Mouse (Mus musculus) limb, embryonic 15.5 days (tissue): ENCODE results near the gene Manba. TPM values are rescaled to one million over a fixed set of nuclear protein-coding genes. Genes with fewer than 3 reads are reported as not detected.

Source experiments
- ATAC-seq: fragments of 200-750 bp; cut with Nextera tagmentation; 2 replicates; pipeline ENCODE4 v1.8.0; 2017; ENCODE audit warnings: low read depth, moderate TSS enrichment; ENCODE audit not compliant: insufficient number of reproducible peaks, low FRiP score, low TSS enrichment
- H3K27ac ChIP-seq: fragments of 300-500 bp; sonication (generic); 2 replicates; pipeline ENCODE4 v1.5.1; 2015; ENCODE audit warnings: moderate library complexity, mild to moderate bottlenecking, inconsistent platforms
- H3K27me3 ChIP-seq: fragments of 300-500 bp; sonication (generic); 2 replicates; pipeline ENCODE4 v1.6.1; 2015; ENCODE audit warnings: inconsistent platforms
- H3K36me3 ChIP-seq: fragments of 300-500 bp; sonication (generic); 2 replicates; pipeline ENCODE4 v1.6.1; 2015; ENCODE audit warnings: inconsistent platforms
- H3K4me1 ChIP-seq: fragments of 300-500 bp; sonication (generic); 2 replicates; pipeline ENCODE4 v1.6.1; 2015; ENCODE audit warnings: inconsistent platforms
- H3K4me2 ChIP-seq: fragments of 300-500 bp; sonication (generic); 2 replicates; pipeline ENCODE4 v1.6.1; 2015; ENCODE audit warnings: mild to moderate bottlenecking, inconsistent platforms
- H3K4me3 ChIP-seq: fragments of 300-500 bp; sonication (generic); 2 replicates; pipeline ENCODE4 v1.5.1; 2015; ENCODE audit warnings: mild to moderate bottlenecking, inconsistent platforms
- H3K9ac ChIP-seq: fragments of 300-500 bp; sonication (generic); 2 replicates; pipeline ENCODE4 v1.6.1; 2015; ENCODE audit warnings: inconsistent platforms
- H3K9me3 ChIP-seq: fragments of 300-500 bp; sonication (generic); 2 replicates; pipeline ENCODE4 v1.6.1; 2016; ENCODE audit warnings: inconsistent platforms
- WGBS: fragments of 180-500 bp; shearing (Covaris S2); methylation state at CpG from one replicate; pipeline ENCODE4 v1.1.7; 2015; 5-methylcytosine and 5-hydroxymethylcytosine counted together
- polyA plus RNA-seq: library from polyadenylated mRNA; unstranded; fragments of >200 nt; fragmentation: Nextera tagmentation; extraction: Ambion mirVana; gene quantifications from 2 replicates; pipeline ENCODE4 v1.2.1, GENCODE M21; 2015

Manba gene
- polyA plus RNA-seq, 1 experiment from 2014 or later: 7.4 TPM

DNA sequence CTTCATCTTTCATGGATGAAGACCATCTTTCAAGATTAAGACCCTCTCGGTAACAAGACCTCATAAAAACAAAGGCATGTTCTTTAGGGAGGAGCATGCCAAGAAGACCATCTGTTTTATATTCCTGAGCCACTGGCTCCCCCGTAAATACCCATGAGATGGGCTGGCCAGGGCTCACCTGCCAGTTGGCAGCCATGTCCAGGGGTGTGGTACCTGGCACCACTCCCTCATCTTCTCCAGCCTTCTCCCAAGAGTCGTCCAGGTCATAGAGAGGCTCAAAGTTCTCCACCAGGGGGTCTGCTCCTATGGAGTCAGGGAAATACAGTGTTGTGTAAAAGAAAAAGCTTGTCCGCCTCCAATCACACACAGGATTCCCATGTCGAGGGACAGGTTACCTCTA is 106.0 kb downstream of the Manba start:
- WGBS: 44% methylated on average over 5 of the region's 5 CpGs
- ATAC-seq: no peak
- Histone ChIP-seq H3K9me3 (no peaks in the 10 kb centered on the region), H3K4me1 (peaks cover 14% of the 10 kb centered on the region), H3K27me3 (no peaks in the 10 kb centered on the region), H3K36me3 (peaks cover 71% of the 10 kb centered on the region), H3K4me2 (no peak overlapping the region), H3K27ac (no peak overlapping the region), H3K9ac (no peak overlapping the region), H3K4me3 (no peak overlapping the region)

DNA sequence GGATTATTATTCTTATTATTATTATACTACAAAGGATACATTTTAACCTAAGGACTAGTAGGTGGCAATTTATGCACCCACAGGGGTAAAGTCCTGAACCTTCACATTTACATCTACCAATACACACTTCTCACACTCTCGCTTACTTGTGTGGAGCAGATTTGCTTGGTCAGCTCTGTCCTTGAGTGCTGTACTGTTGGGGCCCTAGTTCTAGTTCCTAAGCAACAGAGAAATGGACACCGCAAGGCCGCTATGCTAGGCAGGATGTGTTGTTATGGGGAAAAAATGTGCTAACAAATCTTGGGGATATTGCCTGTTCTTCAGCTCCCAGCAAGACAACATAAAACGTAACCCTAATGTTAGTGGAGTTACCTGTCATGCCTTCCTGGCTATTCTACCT is 106.6 kb downstream of the Manba start:
- WGBS: 76% methylated on average over 4 of the region's 4 CpGs
- H3K9me3 ChIP-seq: no peaks in the 10 kb centered on the region
- no peak overlapping the region for H3K4me2 ChIP-seq
- peaks cover 14% of the 10 kb centered on the region for H3K4me1 ChIP-seq
- H3K4me3 ChIP-seq: no peak overlapping the region
- no peaks in the 10 kb centered on the region for H3K27me3 ChIP-seq
- no peak for ATAC-seq
- H3K36me3 ChIP-seq: peaks cover 68% of the 10 kb centered on the region
- no peak overlapping the region for H3K9ac ChIP-seq
- no peak overlapping the region for H3K27ac ChIP-seq

DNA sequence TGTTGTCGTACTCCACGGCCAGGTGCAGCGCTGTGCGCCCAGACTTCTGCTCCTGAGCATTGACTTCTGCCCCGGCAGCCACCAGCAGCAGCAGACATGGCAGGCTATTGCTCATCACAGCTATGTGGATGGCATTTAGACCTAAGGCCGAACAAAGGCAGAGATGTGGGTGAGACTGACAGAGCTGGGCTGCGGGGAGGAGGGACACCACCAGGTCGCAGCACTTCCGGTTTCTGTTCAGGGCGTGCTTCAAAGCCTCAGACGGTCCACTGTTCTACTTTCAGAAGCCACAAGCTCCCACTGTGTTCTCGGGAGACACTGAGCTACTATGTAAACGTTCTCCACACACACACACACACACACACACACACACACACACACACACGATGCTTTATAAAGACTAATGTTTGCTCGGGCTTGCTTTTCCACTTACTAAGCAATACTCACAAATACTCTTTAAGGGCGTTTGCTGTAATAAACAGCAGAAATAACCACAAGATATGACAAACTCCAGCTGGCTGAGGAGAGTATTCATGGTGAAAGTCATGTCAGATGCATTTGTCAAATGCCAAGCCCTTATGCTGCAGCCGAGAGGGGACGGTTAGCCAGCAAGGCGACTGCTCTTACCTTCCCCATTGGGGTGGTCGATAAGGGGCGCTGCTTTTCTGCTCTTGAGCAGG is 109.0 kb downstream of the Manba start:
- peaks cover 14% of the 10 kb centered on the region for H3K4me1 ChIP-seq
- ATAC-seq: no peak
- H3K27me3 ChIP-seq: no peaks in the 10 kb centered on the region
- H3K9ac ChIP-seq: no peak overlapping the region
- peaks cover 61% of the 10 kb centered on the region for H3K36me3 ChIP-seq
- H3K4me2 ChIP-seq: no peak overlapping the region
- H3K4me3 ChIP-seq: no peak overlapping the region
- 79% methylated on average over 21 of the region's 21 CpGs for WGBS
- no peaks in the 10 kb centered on the region for H3K9me3 ChIP-seq
- no peak overlapping the region for H3K27ac ChIP-seq

DNA sequence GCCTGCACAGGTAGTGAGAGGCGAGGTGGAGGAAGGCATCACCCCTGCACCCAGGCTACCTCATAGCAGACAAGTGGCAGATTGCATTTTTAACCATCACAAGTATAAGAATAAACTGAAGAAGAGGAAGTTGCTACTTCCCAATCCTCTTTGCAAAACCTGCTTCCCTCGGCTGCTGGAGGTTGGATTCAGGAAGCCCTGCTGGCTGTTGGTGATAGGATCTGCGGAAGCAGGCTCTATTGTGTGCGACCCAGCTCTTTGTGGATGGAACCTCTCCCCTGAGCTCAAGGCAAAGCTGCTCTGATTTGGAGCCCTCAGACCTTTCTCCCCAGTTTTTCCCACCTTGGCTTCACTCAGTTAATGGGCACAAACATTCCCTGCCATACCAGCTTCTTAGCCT is 111.6 kb downstream of the Manba start:
- Histone ChIP-seq H3K4me2 (no peak overlapping the region), H3K27ac (peak overlapping the region; percentile 28; the same call in 1 of the 2 replicates), H3K36me3 (peaks cover 62% of the 10 kb centered on the region), H3K9me3 (no peaks in the 10 kb centered on the region), H3K4me3 (no peak overlapping the region), H3K4me1 (peaks cover 4% of the 10 kb centered on the region; the same call in 1 of the 2 replicates), H3K9ac (no peak overlapping the region), H3K27me3 (no peaks in the 10 kb centered on the region)
- ATAC-seq: no peak
- WGBS: 80% methylated on average over 4 of the region's 4 CpGs

DNA sequence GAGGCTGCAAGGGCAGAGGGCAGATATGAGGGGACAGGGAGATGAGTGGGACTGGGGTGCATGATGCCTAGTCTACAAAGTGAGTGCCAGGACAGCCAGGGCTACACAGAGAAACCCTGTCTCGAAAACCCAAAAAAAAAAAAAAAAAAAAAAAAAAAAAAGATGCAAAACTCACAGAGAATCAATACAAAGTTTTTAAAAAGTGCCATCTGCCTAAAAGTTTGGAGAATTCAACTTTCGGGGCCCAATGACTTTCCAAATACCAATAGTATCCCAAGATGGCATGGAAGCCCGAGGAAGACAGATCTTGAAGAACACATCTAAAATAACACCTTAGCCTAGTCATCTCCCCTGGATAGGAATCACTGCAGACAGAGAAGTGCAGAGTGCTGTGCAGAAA is 112.9 kb downstream of the Manba start:
- H3K36me3 ChIP-seq: peaks cover 62% of the 10 kb centered on the region
- no peaks in the 10 kb centered on the region for H3K9me3 ChIP-seq
- H3K9ac ChIP-seq: no peak overlapping the region
- no peak overlapping the region for H3K27ac ChIP-seq
- ATAC-seq: no peak
- H3K4me1 ChIP-seq: no peaks in the 10 kb centered on the region
- H3K27me3 ChIP-seq: no peaks in the 10 kb centered on the region
- H3K4me2 ChIP-seq: no peak overlapping the region
- H3K4me3 ChIP-seq: no peak overlapping the region
- WGBS: 87% methylated on average over 3 of the region's 3 CpGs

DNA sequence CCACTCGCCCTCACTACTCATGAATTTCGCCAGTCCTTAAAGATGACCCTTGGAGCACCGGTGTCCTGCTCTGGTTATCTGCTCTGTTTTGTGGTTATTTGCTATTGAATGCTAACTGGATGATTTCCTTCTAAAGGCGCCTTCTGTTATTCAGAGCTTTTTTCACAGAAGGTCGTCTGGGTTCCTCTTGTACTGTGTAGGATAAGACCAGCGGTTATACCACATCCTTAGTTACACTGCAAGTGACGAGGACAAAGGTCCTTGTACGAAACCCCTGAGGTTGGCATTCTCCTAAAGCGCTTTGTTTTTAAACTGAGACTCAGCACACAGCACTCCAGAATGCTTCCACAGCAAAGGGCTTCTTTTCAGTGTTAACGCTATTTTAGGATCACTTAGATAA is 117.3 kb downstream of the Manba start:
- Histone ChIP-seq H3K4me3 (no peak overlapping the region), H3K4me2 (no peak overlapping the region), H3K9me3 (no peaks in the 10 kb centered on the region), H3K27me3 (no peaks in the 10 kb centered on the region), H3K27ac (no peak overlapping the region), H3K9ac (no peak overlapping the region), H3K36me3 (peaks cover 54% of the 10 kb centered on the region), H3K4me1 (no peaks in the 10 kb centered on the region)
- ATAC-seq: no peak
- 90% methylated on average over 10 of the region's 10 CpGs for WGBS

DNA sequence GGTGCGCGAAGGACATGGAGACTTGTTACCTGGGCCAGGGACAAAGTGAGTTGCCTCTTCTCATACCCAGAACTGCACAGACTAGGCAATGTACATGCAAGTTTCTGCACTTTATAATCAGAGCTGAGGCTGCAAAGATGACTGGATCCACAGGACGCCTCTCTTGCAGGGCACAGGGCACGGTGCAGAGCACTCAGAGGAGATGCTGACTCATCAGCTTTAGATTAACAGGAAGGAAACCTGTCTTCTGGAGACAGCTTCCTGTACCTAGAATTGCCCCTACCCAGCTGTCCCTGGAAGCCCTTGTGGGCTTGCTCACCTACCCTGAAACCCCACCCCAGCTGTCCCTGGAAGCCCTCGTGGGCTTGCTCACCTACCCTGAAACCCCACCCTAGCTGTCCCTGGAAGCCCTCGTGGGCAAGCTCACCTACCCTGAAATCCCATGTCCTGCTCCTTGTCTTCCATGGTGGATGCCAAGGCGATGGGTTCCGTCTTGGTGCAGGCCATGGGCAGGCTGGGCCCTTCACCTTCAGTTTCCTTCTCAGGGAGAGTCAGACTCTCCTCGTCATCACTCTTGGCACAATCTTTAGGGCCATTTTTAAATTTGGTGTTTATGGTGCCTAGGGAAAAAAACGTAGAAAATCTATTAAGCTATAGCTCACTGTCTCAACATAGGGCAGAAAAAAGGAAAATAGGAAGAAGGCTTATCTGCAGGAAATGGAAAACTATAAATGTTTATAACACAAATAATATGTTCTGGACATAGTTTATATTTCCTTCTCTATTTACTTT is 119.4 kb downstream of the Manba start:
- no peaks in the 10 kb centered on the region for H3K27me3 ChIP-seq
- H3K4me3 ChIP-seq: no peak overlapping the region
- H3K27ac ChIP-seq: no peak overlapping the region
- H3K4me1 ChIP-seq: no peaks in the 10 kb centered on the region
- H3K4me2 ChIP-seq: no peak overlapping the region
- H3K36me3 ChIP-seq: peaks cover 61% of the 10 kb centered on the region
- no peaks in the 10 kb centered on the region for H3K9me3 ChIP-seq
- no peak for ATAC-seq
- no peak overlapping the region for H3K9ac ChIP-seq
- WGBS: 79% methylated on average over 10 of the region's 10 CpGs

DNA sequence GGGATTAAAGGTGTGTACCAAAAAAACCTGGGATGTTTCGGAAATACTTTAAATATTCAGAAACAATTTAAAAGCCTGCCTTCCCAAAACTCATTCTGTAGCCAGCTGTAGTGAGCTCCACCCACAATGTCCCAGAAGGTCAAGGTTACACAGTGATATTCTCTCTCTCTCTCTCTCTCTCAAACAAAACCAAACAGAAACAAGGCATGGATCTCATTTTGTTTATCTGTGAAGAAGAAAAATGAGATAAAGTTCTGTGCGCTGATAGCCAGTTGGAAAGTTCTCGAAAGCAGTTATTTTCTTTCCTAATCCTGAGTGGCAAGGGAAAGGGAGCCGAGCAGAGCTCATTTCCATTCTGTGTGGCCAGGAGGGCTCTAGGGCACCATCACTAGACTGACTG is 120.1 kb downstream of the Manba start:
- WGBS: 85% methylated on average over 4 of the region's 4 CpGs
- Histone ChIP-seq H3K36me3 (peaks cover 62% of the 10 kb centered on the region), H3K27ac (no peak overlapping the region), H3K4me3 (no peak overlapping the region), H3K4me2 (no peak overlapping the region), H3K9ac (no peak overlapping the region), H3K9me3 (no peaks in the 10 kb centered on the region), H3K4me1 (no peaks in the 10 kb centered on the region), H3K27me3 (no peaks in the 10 kb centered on the region)
- no peak for ATAC-seq

DNA sequence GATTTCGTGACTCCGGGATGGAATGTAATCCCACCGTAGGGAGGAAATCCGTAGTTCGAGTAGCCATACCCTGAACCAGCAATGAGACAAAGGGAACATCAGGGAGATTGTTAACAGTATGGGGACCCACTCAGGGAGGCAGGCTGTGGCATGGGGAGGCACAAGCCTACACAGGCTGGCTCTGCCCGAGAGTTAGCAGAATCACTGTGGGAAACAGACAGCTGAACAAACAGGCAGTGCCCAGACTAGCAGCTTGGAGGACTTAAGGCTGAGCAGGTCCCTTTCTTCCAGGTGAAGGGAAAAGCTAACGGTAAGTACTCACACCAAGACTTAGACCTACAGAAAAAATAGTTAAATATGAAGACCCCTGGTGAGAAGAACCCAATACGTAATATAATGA is 121.2 kb downstream of the Manba start:
- Histone ChIP-seq H3K9ac (no peak overlapping the region), H3K4me1 (no peaks in the 10 kb centered on the region), H3K36me3 (peaks cover 64% of the 10 kb centered on the region), H3K4me2 (no peak overlapping the region), H3K27me3 (no peaks in the 10 kb centered on the region), H3K9me3 (no peaks in the 10 kb centered on the region), H3K4me3 (no peak overlapping the region), H3K27ac (no peak overlapping the region)
- WGBS: 86% methylated on average over 8 of the region's 8 CpGs
- ATAC-seq: no peak

DNA sequence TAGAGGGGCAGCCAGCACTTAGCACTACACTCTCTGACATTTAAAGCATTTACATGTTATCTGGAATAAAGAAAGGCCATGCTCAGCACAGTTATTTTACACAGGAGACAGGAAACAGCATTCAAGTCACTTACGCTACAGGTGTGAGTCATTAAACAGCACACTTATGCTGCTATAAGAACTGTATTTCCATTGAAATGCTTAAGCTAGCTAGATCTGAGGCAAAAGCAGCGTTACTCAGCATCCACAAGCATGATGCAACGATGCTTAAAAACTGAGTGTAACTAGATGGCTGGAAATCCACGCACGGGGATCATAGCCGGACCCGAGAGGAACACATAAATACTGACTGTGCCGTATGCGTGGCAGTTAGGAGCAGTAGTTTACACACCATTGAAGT is 121.6 kb downstream of the Manba start:
- H3K4me3 ChIP-seq: no peak overlapping the region

DNA sequence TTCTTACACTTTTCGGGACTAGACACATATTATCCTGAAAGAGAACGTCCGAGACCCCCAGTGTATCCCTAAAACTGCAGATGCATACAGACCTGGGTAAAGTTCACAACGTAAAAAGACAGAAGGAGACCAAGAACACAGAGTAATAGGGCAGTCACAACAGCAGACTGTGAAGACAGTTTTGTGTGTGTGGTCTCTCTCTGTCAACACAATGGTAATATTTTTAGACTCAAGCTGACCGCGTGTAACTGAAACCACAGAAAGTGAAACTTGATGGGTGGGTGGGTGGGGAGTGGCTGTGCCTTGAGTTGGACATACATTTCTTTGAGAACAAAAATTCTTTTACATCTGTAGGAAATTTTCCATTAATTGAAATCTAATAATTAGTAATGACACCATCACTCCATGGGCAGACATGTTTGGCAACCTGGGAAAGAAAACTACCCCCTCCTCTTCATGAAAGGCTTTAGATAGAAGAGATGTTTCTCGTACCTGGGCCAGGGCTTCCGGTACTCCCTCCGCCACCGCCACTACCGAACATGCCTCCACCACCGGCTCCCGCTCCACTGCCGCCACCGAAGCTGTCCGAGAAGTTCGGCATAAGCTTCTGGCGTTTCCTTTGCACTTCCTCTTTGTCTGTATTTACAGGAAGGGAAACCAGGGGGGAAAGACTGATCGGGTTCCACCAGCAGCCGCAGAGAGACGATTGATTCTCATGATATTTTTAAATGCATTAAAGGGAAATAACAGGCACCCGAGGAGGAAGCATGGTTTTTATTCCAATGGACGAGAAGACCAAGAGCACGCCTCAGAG is 122.5 kb downstream of the Manba start:
- no peak overlapping the region for H3K9ac ChIP-seq
- H3K36me3 ChIP-seq: peaks cover 64% of the 10 kb centered on the region
- H3K27ac ChIP-seq: no peak overlapping the region
- ATAC-seq: no peak
- H3K4me1 ChIP-seq: no peaks in the 10 kb centered on the region
- WGBS: 77% methylated on average over 24 of the region's 24 CpGs
- no peaks in the 10 kb centered on the region for H3K27me3 ChIP-seq
- no peaks in the 10 kb centered on the region for H3K9me3 ChIP-seq
- no peak overlapping the region for H3K4me2 ChIP-seq
- no peak overlapping the region for H3K4me3 ChIP-seq

More for the DNA sequence above, 121.6 kb downstream of the Manba start:
- WGBS: 70% methylated on average over 9 of the region's 9 CpGs
- no peak for ATAC-seq
- Histone ChIP-seq H3K27me3 (no peaks in the 10 kb centered on the region), H3K27ac (no peak overlapping the region), H3K4me2 (no peak overlapping the region), H3K9me3 (no peaks in the 10 kb centered on the region), H3K4me1 (no peaks in the 10 kb centered on the region), H3K36me3 (peaks cover 64% of the 10 kb centered on the region), H3K9ac (no peak overlapping the region)

DNA sequence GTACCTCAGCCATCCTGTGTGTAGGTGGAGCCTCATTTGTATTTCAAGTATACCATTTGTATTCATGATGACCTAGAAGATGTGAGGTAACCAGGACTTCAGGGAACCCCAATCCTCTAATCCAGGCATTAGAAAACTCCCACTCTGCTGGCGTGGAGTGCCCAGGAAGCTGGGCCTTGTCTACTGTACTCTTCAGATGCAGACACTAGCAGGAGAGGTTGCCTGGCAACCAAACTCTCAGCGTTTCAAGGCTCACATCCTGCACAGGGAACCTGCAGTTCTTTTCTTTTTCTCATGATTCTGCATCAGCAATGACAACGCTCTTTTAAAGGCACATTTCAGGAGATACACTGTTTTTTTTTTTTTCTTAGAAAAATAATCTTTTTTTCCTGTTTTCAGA is 124.8 kb downstream of the Manba start:
- H3K36me3 ChIP-seq: peaks cover 67% of the 10 kb centered on the region
- 78% methylated on average over 3 of the region's 3 CpGs for WGBS
- H3K4me1 ChIP-seq: no peaks in the 10 kb centered on the region
- H3K27ac ChIP-seq: no peak overlapping the region
- H3K9me3 ChIP-seq: no peaks in the 10 kb centered on the region
- H3K27me3 ChIP-seq: no peaks in the 10 kb centered on the region
- no peak overlapping the region for H3K9ac ChIP-seq
- no peak for ATAC-seq
- H3K4me3 ChIP-seq: no peak overlapping the region
- H3K4me2 ChIP-seq: no peak overlapping the region
